Mouse (Mus musculus): Measurements from ENCODE around the gene Gps2. TPM values are rescaled to one million over a fixed set of nuclear protein-coding genes. Genes with fewer than 3 reads are reported as not detected.

Gps2 gene
- polyA plus RNA-seq, 2 experiments: 79.5 to 82.7 TPM

DNA sequence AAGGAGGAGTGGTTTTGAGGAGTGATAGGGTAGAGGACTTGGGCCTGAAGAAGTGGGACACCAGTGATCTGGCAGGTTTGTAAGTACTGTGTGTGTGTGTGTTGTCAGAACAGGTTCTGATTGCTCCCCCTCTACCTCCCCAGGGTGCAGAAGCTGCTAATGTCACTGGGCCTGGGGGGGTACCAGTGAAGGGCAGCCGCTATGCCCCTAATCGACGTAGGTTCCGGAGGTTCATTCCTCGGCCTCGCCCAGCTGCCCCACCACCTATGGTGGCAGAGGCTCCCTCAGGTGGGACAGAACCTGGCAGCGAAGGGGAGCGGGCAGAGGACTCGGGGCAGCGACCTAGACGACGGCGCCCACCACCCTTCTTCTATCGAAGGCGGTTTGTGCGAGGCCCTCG is 26.0 kb downstream of the Gps2 start:
- no peak overlapping the region for H3K4me3 ChIP-seq (ENCODE audit: insufficient read depth in 1 of 2, low read depth in 2 of 2, low read length in 2 of 2)
- H3K27me3 ChIP-seq (ENCODE audit: control insufficient read depth, insufficient read depth, low read length): peaks cover 47% of the 10 kb centered on the region
- DNase-seq (ENCODE audit: low read depth in 3 of 3, low spot score in 3 of 3): no peak
- H3K9me3 ChIP-seq (ENCODE audit: control insufficient read depth, low read length): no peaks in the 10 kb centered on the region
- no peak for ATAC-seq (ENCODE audit: insufficient read depth)
- H3K27ac ChIP-seq: no peak overlapping the region
- WGBS (ENCODE audit: insufficient replicate concordance): 88% methylated on average over 17 of the region's 17 CpGs
- H3K4me1 ChIP-seq (replicated peaks; ENCODE audit: control insufficient read depth in 2 of 2, insufficient read depth in 2 of 2, low read length in 1 of 2): peaks cover 4 to 7% of the 10 kb centered on the region in 2 experiments
- no peak overlapping the region for H3K4me2 ChIP-seq (ENCODE audit: low read depth)
- H3K36me3 ChIP-seq (replicated peaks; ENCODE audit: control insufficient read depth, insufficient read depth, low read depth): peaks cover 11% of the 10 kb centered on the region
- TF ChIP-seq CTCF (IDR thresholded peaks at IDR 0.05; ENCODE audit: low read depth): no peak
- TF ChIP-seq EP300 (IDR thresholded peaks at IDR 0.05; ENCODE audit: low read depth): no peak
- no peak overlapping the region for H3K9ac ChIP-seq (replicated peaks)

DNA sequence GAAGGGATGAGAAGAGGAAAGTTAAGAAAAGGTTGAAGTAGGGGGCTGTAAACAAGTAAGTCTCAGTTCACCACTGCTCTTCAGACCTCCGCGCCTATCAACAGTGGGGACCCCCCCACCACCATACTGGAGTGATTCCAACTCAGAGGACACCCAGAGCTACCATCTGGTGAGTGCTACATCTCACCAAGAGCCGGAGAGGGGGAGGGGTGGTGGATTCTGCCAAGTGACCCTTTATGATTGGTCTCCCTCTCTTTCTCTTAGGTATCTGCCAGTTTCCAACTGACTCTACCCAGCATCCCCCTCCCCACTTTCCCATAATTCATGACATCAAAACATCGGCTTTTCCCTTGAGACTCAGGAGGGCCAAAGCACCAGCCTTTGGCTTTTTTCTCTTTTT is 27.3 kb downstream of the Gps2 start:
- no peak overlapping the region for H3K4me3 ChIP-seq (ENCODE audit: insufficient read depth in 1 of 2, low read depth in 2 of 2, low read length in 2 of 2)
- no peak overlapping the region for H3K9ac ChIP-seq (replicated peaks)
- 80% methylated on average over 4 of the region's 4 CpGs for WGBS (ENCODE audit: insufficient replicate concordance)
- ATAC-seq (ENCODE audit: insufficient read depth) (no peak), DNase-seq (ENCODE audit: low read depth in 3 of 3, low spot score in 3 of 3) (no peak)
- peaks cover 22% of the 10 kb centered on the region for H3K36me3 ChIP-seq (replicated peaks; ENCODE audit: control insufficient read depth, insufficient read depth, low read depth)
- H3K4me2 ChIP-seq (ENCODE audit: low read depth): no peak overlapping the region
- no peak for TF ChIP-seq CTCF (IDR thresholded peaks at IDR 0.05; ENCODE audit: low read depth)
- TF ChIP-seq EP300 (IDR thresholded peaks at IDR 0.05; ENCODE audit: low read depth): no peak
- H3K4me1 ChIP-seq (replicated peaks; ENCODE audit: control insufficient read depth in 2 of 2, insufficient read depth in 2 of 2, low read length in 1 of 2): peaks cover 8 to 9% of the 10 kb centered on the region in 2 experiments
- no peak overlapping the region for H3K27ac ChIP-seq
- H3K9me3 ChIP-seq (ENCODE audit: control insufficient read depth, low read length): no peaks in the 10 kb centered on the region
- H3K27me3 ChIP-seq (ENCODE audit: control insufficient read depth, insufficient read depth, low read length): peaks cover 35% of the 10 kb centered on the region

DNA sequence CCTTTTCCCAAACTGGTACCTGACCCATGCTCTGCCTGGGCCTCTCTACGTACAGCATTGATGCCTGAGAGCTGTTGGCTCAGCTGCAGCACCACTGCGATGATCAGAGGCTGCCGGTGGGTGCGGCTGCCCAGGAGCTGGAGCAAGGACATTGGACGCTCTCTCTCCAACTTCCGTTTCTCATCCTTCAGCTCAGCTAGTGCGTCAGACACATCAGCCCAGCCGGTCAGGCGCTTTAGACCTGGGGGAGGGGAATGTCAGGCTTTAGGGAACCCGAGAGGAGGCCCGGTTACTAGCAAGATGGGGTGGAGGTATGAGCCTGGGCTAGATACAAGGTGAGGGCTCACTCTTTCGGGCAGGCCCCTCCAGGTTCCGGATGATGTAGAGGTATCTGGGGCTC is 31.5 kb downstream of the Gps2 start:
- no peak for DNase-seq (ENCODE audit: low read depth in 3 of 3, low spot score in 3 of 3)
- no peak for ATAC-seq (ENCODE audit: insufficient read depth)
- H3K4me2 ChIP-seq (ENCODE audit: low read depth): peak overlapping the region; percentile 83
- TF ChIP-seq EP300 (IDR thresholded peaks at IDR 0.05; ENCODE audit: low read depth) (no peak), CTCF (IDR thresholded peaks at IDR 0.05; ENCODE audit: low read depth) (no peak)
- no peaks in the 10 kb centered on the region for H3K9me3 ChIP-seq (ENCODE audit: control insufficient read depth, low read length)
- 71% methylated on average over 13 of the region's 13 CpGs for WGBS (ENCODE audit: insufficient replicate concordance)
- H3K4me3 ChIP-seq (ENCODE audit: insufficient read depth in 1 of 2, low read depth in 2 of 2, low read length in 2 of 2): peak overlapping the region; percentile 88 to 94
- peaks cover 20 to 27% of the 10 kb centered on the region in 2 experiments for H3K4me1 ChIP-seq (replicated peaks; ENCODE audit: control insufficient read depth in 2 of 2, insufficient read depth in 2 of 2, low read length in 1 of 2)
- H3K27me3 ChIP-seq (ENCODE audit: control insufficient read depth, insufficient read depth, low read length): no peaks in the 10 kb centered on the region
- H3K27ac ChIP-seq: peak overlapping the region; percentile 95
- H3K36me3 ChIP-seq (replicated peaks; ENCODE audit: control insufficient read depth, insufficient read depth, low read depth): peaks cover 22% of the 10 kb centered on the region
- peak overlapping the region; percentile 96 for H3K9ac ChIP-seq (replicated peaks)

DNA sequence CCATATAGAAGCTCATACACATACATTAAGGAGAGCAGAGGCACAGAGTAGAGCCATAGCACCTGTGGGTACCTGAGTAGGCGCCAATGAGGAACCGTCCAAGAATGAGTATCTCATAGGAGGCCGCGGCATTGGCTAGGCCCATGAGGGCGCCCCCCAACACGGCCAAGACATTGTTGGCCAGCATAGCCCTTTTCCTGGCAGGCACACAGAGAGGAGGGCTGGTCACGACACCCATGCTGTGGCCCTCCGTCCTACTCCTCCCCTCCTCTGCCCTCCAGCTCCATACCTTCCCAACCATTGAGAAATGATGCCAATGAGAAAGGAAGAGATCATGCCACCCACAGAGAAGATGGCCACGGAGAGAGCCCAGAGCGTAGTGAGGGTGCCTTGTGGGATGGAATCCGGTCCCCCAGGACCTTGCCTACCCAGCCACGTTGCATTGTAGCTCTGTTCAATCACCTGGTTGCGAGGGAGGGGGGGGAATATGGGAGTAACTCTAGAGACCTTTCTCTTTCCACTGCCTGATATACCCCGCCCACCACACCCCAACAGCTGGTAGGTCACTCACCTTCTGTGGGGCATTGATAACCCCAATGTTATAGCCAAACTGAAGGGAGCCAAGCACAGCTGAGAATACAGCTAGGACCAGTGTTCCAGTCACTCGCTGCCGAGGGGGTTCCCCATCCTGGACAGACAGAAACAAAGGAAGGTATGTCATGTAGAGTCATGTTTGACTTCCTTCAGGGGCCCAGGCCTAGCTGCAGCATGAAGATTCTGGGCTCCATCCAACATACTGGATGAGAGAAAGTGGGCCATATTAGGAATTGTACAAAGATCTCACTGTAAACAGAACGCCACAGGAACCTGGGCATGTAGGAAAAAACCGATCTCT is 32.6 kb downstream of the Gps2 start:
- Histone ChIP-seq H3K9me3 (ENCODE audit: control insufficient read depth, low read length) (no peaks in the 10 kb centered on the region), H3K36me3 (replicated peaks; ENCODE audit: control insufficient read depth, insufficient read depth, low read depth) (peaks cover 22% of the 10 kb centered on the region), H3K27ac (peak overlapping the region; percentile 95), H3K27me3 (ENCODE audit: control insufficient read depth, insufficient read depth, low read length) (no peaks in the 10 kb centered on the region), H3K4me2 (ENCODE audit: low read depth) (peak overlapping the region; percentile 83), H3K4me1 (replicated peaks; ENCODE audit: control insufficient read depth in 2 of 2, insufficient read depth in 2 of 2, low read length in 1 of 2) (peaks cover 20 to 27% of the 10 kb centered on the region in 2 experiments), H3K9ac (replicated peaks) (peak overlapping the region; percentile 96), H3K4me3 (ENCODE audit: insufficient read depth in 1 of 2, low read depth in 2 of 2, low read length in 2 of 2) (peak overlapping the region; percentile 88 to 94)
- DNase-seq (ENCODE audit: low read depth in 3 of 3, low spot score in 3 of 3) (peak; percentile 82 to 87 (median 82)), ATAC-seq (ENCODE audit: insufficient read depth) (peak; percentile 81)
- WGBS (ENCODE audit: insufficient replicate concordance): 59% methylated on average over 18 of the region's 18 CpGs
- TF ChIP-seq EP300 (IDR thresholded peaks at IDR 0.05; ENCODE audit: low read depth) (peak; percentile 88), CTCF (IDR thresholded peaks at IDR 0.05; ENCODE audit: low read depth) (no peak)

DNA sequence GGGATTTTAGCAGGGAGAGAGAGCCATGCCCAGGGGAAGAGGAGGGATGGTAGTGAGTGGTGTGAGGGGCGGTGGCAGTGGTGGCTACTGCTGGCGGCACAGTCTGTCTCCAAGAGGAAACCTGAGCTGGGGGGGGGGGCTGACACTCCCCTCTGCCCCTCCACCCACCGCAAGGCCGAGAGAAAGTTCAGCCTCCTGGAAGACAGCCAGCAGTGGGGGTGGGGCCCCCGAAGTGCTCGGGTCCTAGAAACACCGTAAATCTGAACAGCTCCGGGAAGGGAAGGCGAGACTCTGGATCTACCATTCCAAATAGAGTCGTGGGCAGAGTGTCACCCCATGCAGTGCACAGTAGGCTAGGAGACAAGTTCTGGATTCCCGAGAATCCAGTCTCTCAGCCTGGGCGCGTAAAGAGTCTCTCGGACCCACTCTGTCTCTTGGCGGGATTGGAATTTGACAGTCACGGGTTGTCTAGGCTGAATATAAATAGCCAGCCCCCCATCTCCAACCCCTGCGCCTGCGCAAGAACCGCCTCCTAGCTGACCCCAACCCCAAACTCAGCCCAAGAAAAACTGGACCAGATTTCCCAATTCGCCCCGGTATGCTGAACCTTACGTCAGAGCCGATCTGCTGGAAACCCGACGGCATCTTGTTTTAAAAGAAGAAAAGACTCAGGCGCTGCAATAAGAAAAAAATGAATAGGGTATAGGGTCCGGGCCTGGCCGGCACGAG is 33.8 kb downstream of the Gps2 start:
- no peaks in the 10 kb centered on the region for H3K9me3 ChIP-seq (ENCODE audit: control insufficient read depth, low read length)
- H3K4me1 ChIP-seq (replicated peaks; ENCODE audit: control insufficient read depth in 2 of 2, insufficient read depth in 2 of 2, low read length in 1 of 2): peaks cover 20 to 27% of the 10 kb centered on the region in 2 experiments
- H3K4me3 ChIP-seq (ENCODE audit: insufficient read depth in 1 of 2, low read depth in 2 of 2, low read length in 2 of 2): peak overlapping the region; percentile 88 to 94
- H3K4me2 ChIP-seq (ENCODE audit: low read depth): peak overlapping the region; percentile 83
- peak overlapping the region; percentile 96 for H3K9ac ChIP-seq (replicated peaks)
- peak overlapping the region; percentile 95 for H3K27ac ChIP-seq
- ATAC-seq (ENCODE audit: insufficient read depth) (no peak; the same call in 1 of the 2 replicates), DNase-seq (ENCODE audit: low read depth in 3 of 3, low spot score in 3 of 3) (no peak)
- H3K36me3 ChIP-seq (replicated peaks; ENCODE audit: control insufficient read depth, insufficient read depth, low read depth): peaks cover 22% of the 10 kb centered on the region
- TF ChIP-seq EP300 (IDR thresholded peaks at IDR 0.05; ENCODE audit: low read depth) (no peak), CTCF (IDR thresholded peaks at IDR 0.05; ENCODE audit: low read depth) (no peak)
- H3K27me3 ChIP-seq (ENCODE audit: control insufficient read depth, insufficient read depth, low read length): no peaks in the 10 kb centered on the region; the same call in 1 of the 2 replicates
- 10% methylated on average over 29 of the region's 29 CpGs for WGBS (ENCODE audit: insufficient replicate concordance)
